In genomic region chr12:111035182-111035824, GRCm38 (mm10) we compare ENCODE assay signal across 7 mouse cellular contexts. TPM values are rescaled to one million over a fixed set of nuclear protein-coding genes. Genes with fewer than 3 reads are reported as not detected.
DNase-seq lines count a peak whose midpoint lies in the region; TF ChIP-seq lines count a peak whose summit lies in the region.

No protein-coding gene starts in this region.

- no peak for TF ChIP-seq RAD21 in CH12.LX (IDR thresholded peaks at IDR 0.05; ENCODE audit: low read depth, low read length)

- H3K27me3 ChIP-seq in CH12.LX (replicated peaks), result no peaks in the 10 kb centered on the region

- H3K27ac ChIP-seq in CH12.LX (ENCODE audit: insufficient read depth, low read depth), result no peak overlapping the region

- peaks cover 18 to 38% of the 10 kb centered on the region in 2 experiments for H3K4me1 ChIP-seq in CH12.LX (ENCODE audit: control insufficient read depth in 1 of 2, insufficient read depth in 2 of 2)

- TF ChIP-seq POLR2A in CH12.LX (IDR thresholded peaks at IDR 0.05; ENCODE audit: low read depth, low read length), result peak; percentile 50

- dilution Hi-C loops in CH12.LX (cut with MboI; ENCODE audit: extremely low pct_ligation_motif_present, extremely low pct_unique_long_range_greater_than_20kb, low sequenced_read_pairs), result no loop called here

- in situ Hi-C loops in CH12.LX (cut with MboI; ENCODE audit: low pct_ligation_motif_present, low pct_unique_long_range_greater_than_20kb, low sequenced_read_pairs), result no loop called here

- H3K4me2 ChIP-seq in CH12.LX (ENCODE audit: insufficient read depth, low read depth, poor library complexity, severe bottlenecking), result peak overlapping the region; percentile 2; the same call in 1 of the 2 replicates

- no peak for TF ChIP-seq EP300 in CH12.LX (IDR thresholded peaks at IDR 0.05; ENCODE audit: low read length)

- no peaks in the 10 kb centered on the region for H3K9me3 ChIP-seq in CH12.LX (replicated peaks; ENCODE audit: low read length)

- peak overlapping the region; percentile 2 to 47 (median 45) for H3K4me3 ChIP-seq in CH12.LX (replicated peaks in 1 of 3; ENCODE audit: low read depth in 2 of 3, low read length in 2 of 3, poor library complexity in 1 of 3)

- no peak for TF ChIP-seq CTCF in CH12.LX (conservative IDR thresholded peaks at IDR 0.05 in 1 of 2, IDR thresholded peaks at IDR 0.05 in 1 of 2; ENCODE audit: low read depth in 2 of 2, low read length in 2 of 2)

- H3K9ac ChIP-seq in CH12.LX (ENCODE audit: insufficient read depth, low read depth), result peak overlapping the region; percentile 16; the same call in 1 of the 2 replicates

- no peaks in the 10 kb centered on the region for H3K36me3 ChIP-seq in CH12.LX (replicated peaks in 1 of 2; ENCODE audit: control insufficient read depth in 1 of 2, insufficient read depth in 1 of 2, low read length in 1 of 2)

- DNase-seq in CH12.LX (ENCODE audit: extremely low read depth) (peak; percentile 65), NIH3T3 (ENCODE audit: low read depth) (peak; percentile 13)
- DNase-seq in induced T-regulatory cell, adult 2 months (ENCODE audit: low read depth), result peak; percentile 58
- DNase-seq in natural killer cell, adult 2 months (ENCODE audit: low spot score in 2 of 2), result peak; percentile 26 to 59
- no peak for DNase-seq in ovary, adult 18-20 months (ENCODE audit: low spot score)
- DNase-seq in ovary, postnatal 10 days (ENCODE audit: low spot score), result no peak
- DNase-seq in left cerebral cortex, adult 11 months (ENCODE audit: low spot score), result no peak

- H3K79me2 ChIP-seq in CH12.LX (replicated peaks; ENCODE audit: control insufficient read depth, extremely low read depth, insufficient read depth, poor library complexity, severe bottlenecking), result peaks cover 7% of the 10 kb centered on the region

TF ChIP-seq in CH12.LX, 34 proteins besides CTCF, POLR2A, EP300 and RAD21:
- TF ChIP-seq USF1 (IDR thresholded peaks at IDR 0.05; ENCODE audit: low read depth, low read length) (no peak), KAT2A (IDR thresholded peaks at IDR 0.05; ENCODE audit: insufficient replicate concordance, low read length) (no peak), MEF2A (IDR thresholded peaks at IDR 0.05; ENCODE audit: borderline replicate concordance, low read depth, low read length) (no peak), NRF1 (IDR thresholded peaks at IDR 0.05; ENCODE audit: low read depth, low read length) (no peak), MXI1 (IDR thresholded peaks at IDR 0.05; ENCODE audit: low read depth, low read length) (no peak), TBP (conservative IDR thresholded peaks at IDR 0.05; ENCODE audit: low read depth, low read length) (0 out of 2 replicates have a peak, but pooled peaks have one; percentile 53), E2F4 (IDR thresholded peaks at IDR 0.05; ENCODE audit: insufficient replicate concordance, low read depth, low read length) (no peak)

RNA-seq across cellular contexts. Expression of gene Rcor1, which starts 3.8 kb away (rescaled TPM):
- 6.1 and 6.5 TPM in 2 replicates for total RNA-seq in CH12.LX (2012; rRNA removed)
- total RNA-seq in CH12.LX (2014; rRNA removed), result 8.3 and 8.5 TPM in 2 replicates
- polyA plus RNA-seq in CH12.LX (2012; ENCODE audit: insufficient read length, low read depth), result 15.0 and 16.1 TPM in 2 replicates

RNA-seq across cellular contexts. Expression of gene Ankrd9, which starts 56.5 kb away (rescaled TPM):
- 4.7 and 5.2 TPM in 2 replicates for total RNA-seq in CH12.LX (2012; rRNA removed)
- 2.1 and 2.5 TPM in 2 replicates for total RNA-seq in CH12.LX (2014; rRNA removed)
- polyA plus RNA-seq in CH12.LX (2012; ENCODE audit: insufficient read length, low read depth), result 1.5 and 2.4 TPM in 2 replicates

Comparison
In these comparisons a context has a peak if more than half of its experiments do, and no peak if none do; other contexts are left out.
1. DNase-seq: peak in CH12.LX (single experiment), NIH3T3 (single experiment), induced T-regulatory cell, adult 2 months (single experiment) and natural killer cell, adult 2 months (2 of 2); none in ovary, adult 18-20 months (single experiment), ovary, postnatal 10 days (single experiment) and left cerebral cortex, adult 11 months (single experiment).